Mouse (Mus musculus) lung, adult 2 months (tissue): ENCODE data around the gene Camk2g.

Source experiments
- CTCF ChIP-seq: fragments of 200-500 bp; IDR thresholded peaks from 2 replicates; pipeline ENCODE4 v1.5.1; 2011; ENCODE audit warnings: mild to moderate bottlenecking, low read length, control low read depth; ENCODE audit not compliant: insufficient read depth
- POLR2A ChIP-seq: fragments of 200-500 bp; IDR thresholded peaks from 2 replicates; pipeline ENCODE4 v1.6.1; 2011; ENCODE audit warnings: low read depth, mild to moderate bottlenecking, control low read depth, low read length, borderline replicate concordance; ENCODE audit errors: extremely low read depth

- TF ChIP-seq CTCF (no peak), POLR2A (no peak)
Observed at GRCm38 (mm10) chr14:20806116-20806840, 12.4 kb upstream of the Camk2g start.
